Mouse (Mus musculus) G1E (cell line): ENCODE data around the gene Galnt18.

Experiments used
- CTCF ChIP-seq: IDR thresholded peaks from 2 replicates; pipeline ENCODE4 v1.5.1; 2012; ENCODE audit warnings: low read depth, low read length, inconsistent platforms, mixed read lengths
- GATA1 ChIP-seq: IDR thresholded peaks from 2 replicates; pipeline ENCODE4 v1.6.1; 2012; ENCODE audit warnings: borderline replicate concordance, low read length, inconsistent platforms, mixed read lengths
- GATA2 ChIP-seq: IDR thresholded peaks from 2 replicates; pipeline ENCODE4 v1.6.1; 2012; ENCODE audit warnings: low read depth, low read length, inconsistent platforms, borderline replicate concordance
- POLR2AphosphoS5 ChIP-seq: IDR thresholded peaks from 2 replicates; pipeline ENCODE4 v1.6.1; 2012; ENCODE audit warnings: low read depth, low read length, inconsistent platforms; ENCODE audit not compliant: insufficient replicate concordance
- TAL1 ChIP-seq: conservative IDR thresholded peaks from 2 replicates; pipeline ENCODE4 v1.6.1; 2012; ENCODE audit warnings: low read depth, low read length, inconsistent platforms, mixed read lengths

DNA sequence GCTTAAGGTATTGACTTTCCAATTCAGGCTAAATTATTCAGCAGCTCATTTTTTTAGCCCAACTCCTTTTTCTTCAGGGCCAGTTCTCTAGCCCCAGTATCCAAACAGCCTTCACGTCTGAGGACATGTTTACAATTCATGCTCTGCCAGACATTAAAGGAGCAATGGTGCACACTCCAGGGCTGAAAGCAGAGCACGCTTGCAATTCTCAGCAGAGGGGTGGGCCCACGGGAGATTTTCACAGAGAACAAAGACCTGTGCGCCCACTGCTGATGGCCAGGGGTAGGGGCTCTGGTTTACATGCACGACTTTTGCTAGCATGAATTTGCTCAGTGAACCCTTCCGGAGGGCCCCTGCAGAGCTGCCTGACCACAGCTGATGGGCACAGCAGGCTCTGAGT is 11.6 kb upstream of the Galnt18 start:
- TF ChIP-seq CTCF (no peak), TAL1 (no peak), GATA1 (no peak), POLR2AphosphoS5 (no peak), GATA2 (no peak)
